Comparison of ENCODE assay signal across 9 mouse cellular contexts in genomic region chr5:130089626-130090393, GRCm38 (mm10). TPM values are rescaled to one million over a fixed set of nuclear protein-coding genes. Genes with fewer than 3 reads are reported as not detected.
DNase-seq lines count a peak whose midpoint lies in the region; ATAC-seq lines count a peak whose summit lies in the region.
"Had no signal": no experiment of that assay in that cellular context is flagged by ENCODE, and none has a peak within 500 bp of the region (broad histone marks: within the 10 kb centered on the region; RNA-seq: fewer than 3 reads in every experiment).

No protein-coding gene starts in this region.

- H3K4me2 ChIP-seq in heart, embryonic 11.5 days, result no peak overlapping the region
- H3K4me2 ChIP-seq in liver, embryonic 11.5 days, result no peak overlapping the region

- no peak for ATAC-seq in heart, embryonic 11.5 days (replicated peaks; ENCODE audit: insufficient number of reproducible peaks, low FRiP score, low TSS enrichment)
- 0 out of 2 replicates have a peak, but pooled peaks have one; percentile 40 for ATAC-seq in liver, embryonic 11.5 days (replicated peaks; ENCODE audit: low FRiP score)

- H3K27ac ChIP-seq in heart, embryonic 11.5 days (ENCODE audit: low read depth, low read length), result no peak overlapping the region
- H3K27ac ChIP-seq in liver, embryonic 11.5 days (ENCODE audit: low read depth, low read length), result no peak overlapping the region

- no peak overlapping the region for H3K4me3 ChIP-seq in heart, embryonic 11.5 days (ENCODE audit: low read depth, low read length)
- H3K4me3 ChIP-seq in liver, embryonic 11.5 days (ENCODE audit: low read depth, low read length), result no peak overlapping the region
- H3K4me3 ChIP-seq: erythroblast, embryonic 14.5 days had no signal

- 78% methylated on average over 18 of the region's 18 CpGs for WGBS in heart, embryonic 11.5 days (ENCODE audit: insufficient replicate concordance)
- 74% methylated on average over 18 of the region's 18 CpGs for WGBS in liver, embryonic 11.5 days

- peak; percentile 44 for DNase-seq in heart, adult 8-10 months (ENCODE audit: low spot score)
- DNase-seq in 3134 (ENCODE audit: extremely low read depth, insufficient read length, low spot score) (peak; percentile 69), adipocyte (ENCODE audit: low spot score) (peak; percentile 60)
- DNase-seq in liver, embryonic 11.5 days (ENCODE audit: low spot score), result no peak
- DNase-seq in thymus, postnatal 10 days (ENCODE audit: low spot score in 2 of 2), result no peak
- no peak for DNase-seq in thymus, postnatal 14 days
- DNase-seq in ovary, postnatal 10 days (ENCODE audit: low spot score), result no peak

- H3K4me1 ChIP-seq in heart, embryonic 11.5 days (ENCODE audit: control insufficient read depth, insufficient read depth, low read length), result no peaks in the 10 kb centered on the region
- H3K4me1 ChIP-seq in liver, embryonic 11.5 days (replicated peaks; ENCODE audit: control insufficient read depth, insufficient read depth, low read length), result peaks cover 2% of the 10 kb centered on the region; the same call in 1 of the 2 replicates

- H3K9me3 ChIP-seq in heart, embryonic 11.5 days (replicated peaks; ENCODE audit: control insufficient read depth, low read length), result no peaks in the 10 kb centered on the region
- no peaks in the 10 kb centered on the region for H3K9me3 ChIP-seq in liver, embryonic 11.5 days (ENCODE audit: control insufficient read depth, low read length)

- H3K27me3 ChIP-seq in heart, embryonic 11.5 days (ENCODE audit: control insufficient read depth, insufficient read depth, low read length), result no peaks in the 10 kb centered on the region
- no peaks in the 10 kb centered on the region for H3K27me3 ChIP-seq in liver, embryonic 11.5 days (replicated peaks; ENCODE audit: control insufficient read depth, insufficient read depth, low read length)

- no peaks in the 10 kb centered on the region for H3K36me3 ChIP-seq in heart, embryonic 11.5 days (ENCODE audit: control insufficient read depth, insufficient read depth, low read length)
- H3K36me3 ChIP-seq in liver, embryonic 11.5 days (ENCODE audit: control insufficient read depth, insufficient read depth, low read length), result 0 out of 2 replicates have a peak, but pooled peaks cover 2% of the 10 kb centered on the region

- no peak overlapping the region for H3K9ac ChIP-seq in heart, embryonic 11.5 days (ENCODE audit: low read depth, low read length)
- no peak overlapping the region for H3K9ac ChIP-seq in liver, embryonic 11.5 days (ENCODE audit: low read depth, low read length)

RNA-seq across cellular contexts. Expression of gene Tpst1, which starts 16.7 kb away (rescaled TPM):
- 10 to 100 TPM in 1 of 4 experiments, 1 to 10 TPM in 3; 8.2 to 10.6 (median 9.3) TPM for total RNA-seq in heart, adult 8-10 months (2022)
- polyA plus RNA-seq in heart, embryonic 11.5 days (2014; fragmentation: Nextera tagmentation; extraction: Ambion mirVana), result 28.1 and 28.8 TPM in 2 replicates
- polyA plus RNA-seq in liver, embryonic 11.5 days (2014; fragmentation: Nextera tagmentation; extraction: Ambion mirVana), result 54.0 and 58.2 TPM in 2 replicates

RNA-seq across cellular contexts. Expression of gene Kctd7, which starts 54.9 kb away (rescaled TPM):
- total RNA-seq in heart, adult 8-10 months (2022), result 1 to 10 TPM; 2.1 to 3.6 (median 3.1) TPM
- 3.0 and 5.5 TPM in 2 replicates for polyA plus RNA-seq in heart, embryonic 11.5 days (2014; fragmentation: Nextera tagmentation; extraction: Ambion mirVana)
- 8.5 TPM in 2 replicates for polyA plus RNA-seq in liver, embryonic 11.5 days (2014; fragmentation: Nextera tagmentation; extraction: Ambion mirVana)

Comparison
In these comparisons a context has a peak if more than half of its experiments do, and no peak if none do; other contexts are left out.
1. DNase-seq: peak in heart, adult 8-10 months (single experiment), 3134 (single experiment) and adipocyte (single experiment); none in liver, embryonic 11.5 days (single experiment), thymus, postnatal 10 days (0 of 2), thymus, postnatal 14 days (single experiment) and ovary, postnatal 10 days (single experiment).